Mouse (Mus musculus) liver, adult 2 months (tissue): ENCODE data around the gene Cdkl4. TPM values are rescaled to one million over a fixed set of nuclear protein-coding genes. Genes with fewer than 3 reads are reported as not detected.
A peak's percentile ranks its signal among the peaks of the same experiment; 100 is the strongest.
"Not testable (repeated sequence)": the region's sequence is repeated elsewhere in the genome, so short reads cannot be mapped to it uniquely, and the experiment has no call there.

Source experiments
- DNase-seq: peaks from one replicate; pipeline ENCODE4 v3.0.0-alpha.2; 2011; ENCODE audit warnings: low read depth, low spot score; ENCODE audit errors: extremely low read depth
- H3K27ac ChIP-seq: fragments of 200-500 bp; replicated peaks from 2 replicates; pipeline ENCODE4 v1.5.1; 2012; ENCODE audit warnings: low read depth, mild to moderate bottlenecking, control low read depth, inconsistent platforms, low read length; ENCODE audit not compliant: insufficient read depth
- H3K27me3 ChIP-seq: fragments of 200-500 bp; 2 replicates; pipeline ENCODE4 v1.6.1; 2012; ENCODE audit warnings: mild to moderate bottlenecking, moderate library complexity, low read length, inconsistent platforms; ENCODE audit not compliant: control insufficient read depth, insufficient read depth
- H3K36me3 ChIP-seq: fragments of 200-500 bp; 2 replicates; pipeline ENCODE4 v1.6.1; 2012; ENCODE audit warnings: low read length, inconsistent platforms; ENCODE audit not compliant: control insufficient read depth, insufficient read depth
- H3K4me1 ChIP-seq: fragments of 200-500 bp; 2 replicates; pipeline ENCODE4 v1.6.1; 2011; ENCODE audit warnings: low read length; ENCODE audit not compliant: control insufficient read depth, insufficient read depth
- H3K4me3 ChIP-seq: fragments of 200-500 bp; 2 replicates; pipeline ENCODE4 v1.5.1; 2011; ENCODE audit warnings: low read depth, mild to moderate bottlenecking, control low read depth, low read length, moderate library complexity; ENCODE audit not compliant: insufficient read depth
- H3K79me2 ChIP-seq: fragments of 200-500 bp; 2 replicates; pipeline ENCODE4 v1.6.1; 2012; ENCODE audit warnings: inconsistent platforms, mild to moderate bottlenecking, low read length, moderate library complexity; ENCODE audit not compliant: control insufficient read depth, insufficient read depth
- H3K9ac ChIP-seq: fragments of 200-500 bp; 2 replicates; pipeline ENCODE4 v1.6.1; 2012; ENCODE audit warnings: low read depth, mild to moderate bottlenecking, control low read depth, inconsistent platforms, low read length
- CTCF ChIP-seq: fragments of 200-500 bp; IDR thresholded peaks from 2 replicates; pipeline ENCODE4 v1.5.1; 2011; ENCODE audit warnings: low read depth, low read length, control low read depth
- POLR2A ChIP-seq: fragments of 200-500 bp; IDR thresholded peaks from 2 replicates; pipeline ENCODE4 v1.6.1; 2011; ENCODE audit warnings: low read length, control low read depth; ENCODE audit not compliant: insufficient read depth; ENCODE audit errors: extremely low read depth
- WGBS: fragments of 180-500 bp; shearing (Covaris S2); methylation state at CpG from one replicate; pipeline ENCODE4 v1.1.7; 2018; 5-methylcytosine and 5-hydroxymethylcytosine counted together
- polyA plus RNA-seq: library from polyadenylated mRNA; depleted of rRNA; stranded (reverse); fragments of >200 nt; gene quantifications from 2 replicates; pipeline ENCODE4 v1.2.3, GENCODE M21; 2012
- total RNA-seq: library from RNA; depleted of rRNA; stranded (reverse); fragments of >200 nt; gene quantifications from 2 replicates; pipeline ENCODE4 v1.2.3, GENCODE M21; 2014

Cdkl4 gene
- total and polyA plus RNA-seq, 2 experiments = 0.09 to 0.13 TPM

DNA sequence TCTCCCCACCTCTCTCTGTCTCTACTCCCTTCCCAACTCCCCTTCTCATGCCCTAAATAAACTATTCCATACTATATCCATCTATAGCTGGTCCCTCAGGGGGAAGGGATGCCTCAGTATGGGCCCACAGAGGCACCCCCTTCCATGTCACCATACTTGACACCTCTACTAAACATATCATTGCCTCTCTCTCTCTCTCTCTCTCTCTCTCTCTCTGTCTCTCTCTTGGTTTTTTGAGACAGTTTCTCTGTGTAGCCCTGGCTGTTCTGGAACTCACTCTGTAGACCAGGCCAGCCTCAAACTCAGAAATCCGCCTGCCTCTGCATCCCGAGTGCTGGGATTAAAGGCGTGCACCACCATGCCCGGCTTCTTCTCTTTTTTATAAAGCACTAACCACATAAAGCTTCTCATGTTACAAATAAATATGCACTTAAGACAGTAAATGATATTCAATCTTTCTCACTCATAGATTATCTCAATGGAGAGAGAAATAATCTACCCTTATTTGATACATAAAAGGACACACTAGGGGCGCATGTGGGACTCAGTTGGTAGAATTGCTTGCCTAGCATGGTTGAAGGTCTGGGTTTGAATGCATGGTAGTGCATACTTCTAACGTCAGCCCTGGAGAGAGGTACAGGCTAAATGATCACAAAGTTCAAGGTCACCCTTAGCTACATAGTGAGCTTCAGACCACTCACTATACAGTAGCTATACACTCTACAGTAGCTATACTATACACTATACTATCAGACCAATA, 8.6 kb downstream of the Cdkl4 start:
- no peak for DNase-seq
- no peaks in the 10 kb centered on the region for H3K36me3 ChIP-seq
- no peak overlapping the region for H3K9ac ChIP-seq
- 84% methylated on average over 6 of the region's 6 CpGs for WGBS
- H3K27ac ChIP-seq = no peak overlapping the region
- H3K79me2 ChIP-seq = no peaks in the 10 kb centered on the region
- H3K4me1 ChIP-seq = no peaks in the 10 kb centered on the region
- TF ChIP-seq POLR2A (no peak), CTCF (no peak)
- no peaks in the 10 kb centered on the region for H3K27me3 ChIP-seq
- H3K4me3 ChIP-seq = no peak overlapping the region

DNA sequence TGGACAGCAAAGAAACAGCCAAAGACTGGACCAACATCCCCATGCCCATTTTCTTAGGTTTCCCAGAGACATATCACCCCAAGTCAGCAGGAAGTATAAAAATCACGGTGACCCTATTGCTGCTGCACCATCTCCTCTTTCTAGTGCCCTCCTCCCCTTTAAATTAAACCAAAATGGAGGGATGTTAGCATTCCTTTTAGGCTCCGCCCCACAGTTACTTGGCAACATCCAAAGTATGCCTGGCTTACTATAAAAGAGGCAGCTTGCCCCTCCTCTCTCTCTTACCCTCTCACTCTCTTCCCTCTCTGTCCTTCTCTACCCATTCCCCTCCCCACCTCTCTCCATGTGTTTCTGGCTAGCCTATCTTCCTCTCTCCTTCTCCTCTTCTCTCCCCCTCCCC, 9.2 kb downstream of the Cdkl4 start:
- H3K4me1 ChIP-seq = no peaks in the 10 kb centered on the region
- WGBS = 79% methylated on average over 2 of the region's 2 CpGs

DNA sequence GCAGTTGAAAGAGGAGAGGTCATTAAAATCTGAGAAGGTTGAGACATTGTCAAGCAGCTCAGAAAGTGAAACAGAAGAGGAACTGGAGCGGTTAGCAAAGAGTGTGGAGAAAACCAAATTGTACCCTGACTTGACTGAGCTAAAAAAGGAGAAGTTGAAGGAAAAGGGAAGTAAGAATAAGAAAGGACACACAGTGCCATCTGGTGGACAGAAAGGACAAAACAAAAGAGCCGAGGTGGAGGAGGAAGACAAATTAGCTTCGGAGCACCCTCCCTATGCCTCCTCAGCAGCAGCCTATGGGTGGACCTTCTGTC, 13.0 kb downstream of the Cdkl4 start:
- Histone ChIP-seq H3K4me1 (no peaks in the 10 kb centered on the region), H3K9ac (no peak overlapping the region), H3K79me2 (no peaks in the 10 kb centered on the region), H3K27me3 (no peaks in the 10 kb centered on the region), H3K36me3 (no peaks in the 10 kb centered on the region), H3K4me3 (peak overlapping the region; percentile 15; the same call in 1 of the 2 replicates), H3K27ac (peak overlapping the region; percentile 17)
- TF ChIP-seq CTCF = 0 out of 2 replicates have a peak, but pooled peaks have one; percentile 5
- TF ChIP-seq POLR2A = no peak
- peak; percentile 27 for DNase-seq
- WGBS = 81% methylated on average over 3 of the region's 3 CpGs

More for the DNA sequence above, 9.2 kb downstream of the Cdkl4 start:
- H3K9ac ChIP-seq = no peak overlapping the region
- no peak overlapping the region for H3K4me3 ChIP-seq
- TF ChIP-seq POLR2A (no peak), CTCF (no peak)
- no peaks in the 10 kb centered on the region for H3K79me2 ChIP-seq
- no peak for DNase-seq
- H3K27ac ChIP-seq = no peak overlapping the region
- H3K27me3 ChIP-seq = no peaks in the 10 kb centered on the region
- no peaks in the 10 kb centered on the region for H3K36me3 ChIP-seq

DNA sequence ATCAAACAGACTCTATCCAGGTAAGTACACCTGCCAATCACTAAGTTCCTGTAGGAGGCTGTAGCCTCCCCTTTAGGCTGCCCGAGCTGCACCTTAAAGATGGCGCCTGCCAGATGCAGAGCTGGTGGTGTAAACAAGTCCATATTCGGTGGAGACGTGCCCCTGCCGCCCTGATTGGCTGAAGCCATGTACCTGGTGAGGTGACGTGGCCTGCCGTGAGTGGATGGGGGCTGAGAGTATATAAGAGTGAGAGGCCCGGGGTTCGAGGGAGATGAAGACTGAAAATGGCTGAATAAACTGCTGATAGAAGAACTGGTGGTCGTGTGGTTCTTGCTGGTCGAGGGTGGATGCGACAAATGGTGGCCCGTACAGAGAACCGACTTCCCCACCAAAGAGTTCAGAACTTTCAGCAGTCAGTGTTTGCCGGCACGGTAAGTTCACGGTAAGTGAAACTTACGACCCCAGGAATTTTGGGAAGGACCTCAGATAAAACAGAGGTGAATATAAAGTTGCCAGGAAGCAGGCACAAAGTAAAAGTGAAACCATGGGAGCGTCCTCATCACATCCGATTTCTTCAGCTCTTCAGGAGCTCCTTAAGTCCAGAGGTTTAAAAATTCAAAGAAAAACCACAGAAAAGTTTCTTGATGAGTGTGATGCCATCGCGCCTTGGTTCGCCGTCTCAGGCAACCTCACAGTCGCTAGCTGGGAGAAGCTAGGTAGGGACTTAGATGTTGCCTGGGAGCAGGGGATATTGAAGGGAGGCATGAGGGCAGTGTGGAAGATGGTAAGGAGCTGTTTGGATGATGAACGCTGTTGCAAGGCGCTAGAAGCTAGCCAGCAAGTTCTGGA, 13.6 kb downstream of the Cdkl4 start:
- WGBS = 91% methylated on average over 27 of the region's 27 CpGs
- H3K27me3 ChIP-seq, H3K36me3 ChIP-seq, H3K79me2 ChIP-seq, DNase-seq, H3K9ac ChIP-seq, H3K4me1 ChIP-seq: not testable (repeated sequence)
- H3K27ac ChIP-seq = peak overlapping the region; percentile 30
- peak overlapping the region; percentile 4; the same call in 1 of the 2 replicates for H3K4me3 ChIP-seq

DNA sequence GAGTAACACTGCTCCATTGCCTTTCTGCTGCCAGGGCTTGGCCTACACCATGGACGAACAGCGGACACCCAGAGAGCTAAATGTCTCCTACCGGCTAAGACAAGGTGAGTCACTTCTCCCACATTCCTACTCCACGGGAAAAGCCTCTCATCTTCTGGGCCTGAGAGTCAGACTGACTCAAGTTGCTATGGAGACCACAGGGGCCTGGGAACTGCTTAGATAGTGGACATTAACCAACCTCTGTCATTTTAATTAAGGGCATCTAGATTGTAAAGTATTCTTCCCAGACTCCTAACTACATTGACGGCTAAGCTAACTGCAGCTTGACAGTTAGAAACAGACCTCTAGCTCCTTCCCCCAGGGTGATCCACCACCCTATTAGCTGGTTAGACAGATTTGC, 14.8 kb downstream of the Cdkl4 start:
- TF ChIP-seq CTCF (no peak), POLR2A (no peak)
- Histone ChIP-seq H3K79me2 (no peaks in the 10 kb centered on the region), H3K9ac (no peak overlapping the region), H3K4me1 (no peaks in the 10 kb centered on the region; the same call in 1 of the 2 replicates), H3K27me3 (no peaks in the 10 kb centered on the region), H3K27ac (no peak overlapping the region), H3K36me3 (no peaks in the 10 kb centered on the region), H3K4me3 (no peak overlapping the region)
- WGBS = 89% methylated on average over 5 of the region's 5 CpGs
- no peak for DNase-seq
